Mouse (Mus musculus) olfactory bulb, adult 2 months (tissue): ENCODE data around the gene Il11ra1.

Source experiments
- CTCF ChIP-seq: fragments of 200-500 bp; IDR thresholded peaks from 2 replicates; pipeline ENCODE4 v1.5.1; 2012; ENCODE audit warnings: low read depth, mild to moderate bottlenecking, low read length, moderate library complexity; ENCODE audit not compliant: insufficient read depth
- POLR2A ChIP-seq: fragments of 200-500 bp; IDR thresholded peaks from 2 replicates; pipeline ENCODE4 v1.6.1; 2012; ENCODE audit warnings: mild to moderate bottlenecking, low read depth, low read length, moderate library complexity; ENCODE audit not compliant: insufficient read depth

DNA sequence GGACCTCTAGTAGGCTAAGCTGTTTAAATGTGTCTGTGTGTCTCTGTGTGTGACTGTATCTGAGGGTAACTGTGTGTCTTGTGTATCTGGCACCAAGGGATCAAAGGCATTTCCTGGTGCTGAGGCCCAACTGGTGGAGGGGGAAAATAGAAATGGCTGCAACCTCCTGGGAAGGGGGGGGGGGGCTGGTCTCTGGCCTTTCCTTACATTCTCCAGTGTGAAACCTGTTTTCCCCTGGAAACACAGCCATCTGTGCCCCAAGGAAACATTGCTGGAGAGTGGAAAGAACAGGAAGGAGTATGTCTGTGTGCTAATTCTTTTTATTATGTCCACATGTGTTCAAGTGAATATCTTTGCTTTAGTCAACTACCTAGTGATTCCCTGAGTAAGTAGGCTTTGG, 61.9 kb downstream of the Il11ra1 start:
- TF ChIP-seq CTCF (no peak), POLR2A (no peak)
